Mouse (Mus musculus): ENCODE measurements at regions not wholly inside any gene's neighbourhood (a gene's known extent, or its start where the extent isn't known, plus 50 kb on each side); places are given as distances from the start of the nearest gene placed in this dataset.

GRCm38 (mm10) chr5:46756094-46756493 lies 898.7 kb upstream of the Lcorl start:
- no peaks in the 10 kb centered on the region for H3K36me3 ChIP-seq
- H3K4me3 ChIP-seq: no peak overlapping the region
- no peak for DNase-seq (ENCODE audit: low spot score)
- H3K27ac ChIP-seq (replicated peaks): no peak overlapping the region
- H3K27me3 ChIP-seq (ENCODE audit: low read depth, poor library complexity, severe bottlenecking): no peaks in the 10 kb centered on the region
- 73% methylated on average over 5 of the region's 5 CpGs for WGBS
- no peaks in the 10 kb centered on the region for H3K9me3 ChIP-seq (replicated peaks)
- H3K4me1 ChIP-seq: peaks cover 6% of the 10 kb centered on the region

DNA sequence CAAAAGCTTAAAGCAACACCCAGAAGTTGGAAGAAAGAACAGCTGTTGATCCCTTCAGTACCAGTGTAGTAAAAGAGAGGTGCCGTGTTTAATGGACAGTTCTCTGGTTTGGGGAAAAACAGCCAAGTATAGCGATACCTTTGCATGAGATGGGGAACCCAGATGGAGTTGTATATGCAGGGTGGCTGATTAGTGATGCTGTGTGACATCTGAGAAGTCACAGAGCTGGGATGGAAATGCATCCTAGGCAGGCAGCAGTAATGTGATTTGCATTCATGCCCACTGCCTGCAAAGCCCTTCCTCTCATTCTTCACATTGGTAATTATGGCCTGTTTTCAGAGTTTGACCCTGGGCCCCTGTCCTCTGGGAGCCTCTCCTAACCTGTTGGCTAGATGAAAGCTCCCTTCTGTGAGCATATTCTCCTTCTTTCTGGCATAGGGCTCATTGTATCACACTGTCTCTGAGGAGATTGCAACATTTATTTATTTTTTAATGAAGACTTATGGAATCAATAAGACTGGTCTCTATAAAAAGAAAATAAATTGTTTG lies 882.7 kb upstream of the Lcorl start:
- no peak for DNase-seq (ENCODE audit: low spot score)
- H3K9me3 ChIP-seq (replicated peaks): no peaks in the 10 kb centered on the region
- 80% methylated on average over 2 of the region's 2 CpGs for WGBS
- H3K27ac ChIP-seq (replicated peaks): no peak overlapping the region
- H3K36me3 ChIP-seq: no peaks in the 10 kb centered on the region
- no peak overlapping the region for H3K4me3 ChIP-seq
- H3K4me1 ChIP-seq: peaks cover 11% of the 10 kb centered on the region
- no peaks in the 10 kb centered on the region for H3K27me3 ChIP-seq (ENCODE audit: low read depth, poor library complexity, severe bottlenecking)

GRCm38 (mm10) chr5:46732510-46732909 lies 875.1 kb upstream of the Lcorl start:
- WGBS: 89% methylated on average over 3 of the region's 3 CpGs
- Histone ChIP-seq H3K27ac (replicated peaks) (no peak overlapping the region), H3K4me3 (no peak overlapping the region), H3K9me3 (replicated peaks) (no peaks in the 10 kb centered on the region), H3K36me3 (no peaks in the 10 kb centered on the region), H3K27me3 (ENCODE audit: low read depth, poor library complexity, severe bottlenecking) (no peaks in the 10 kb centered on the region), H3K4me1 (no peaks in the 10 kb centered on the region)
- DNase-seq (ENCODE audit: low spot score): no peak

GRCm38 (mm10) chr5:46732025-46732424 lies 874.6 kb upstream of the Lcorl start:
- Histone ChIP-seq H3K4me1 (no peaks in the 10 kb centered on the region), H3K27me3 (ENCODE audit: low read depth, poor library complexity, severe bottlenecking) (no peaks in the 10 kb centered on the region), H3K9me3 (replicated peaks) (no peaks in the 10 kb centered on the region), H3K36me3 (no peaks in the 10 kb centered on the region), H3K4me3 (no peak overlapping the region), H3K27ac (replicated peaks) (no peak overlapping the region)
- WGBS: 92% methylated on average over 5 of the region's 5 CpGs
- DNase-seq (ENCODE audit: low spot score): no peak

- Histone ChIP-seq H3K27ac (replicated peaks) (no peak overlapping the region), H3K36me3 (no peaks in the 10 kb centered on the region), H3K9me3 (replicated peaks) (no peaks in the 10 kb centered on the region), H3K4me1 (no peaks in the 10 kb centered on the region), H3K4me3 (no peak overlapping the region), H3K27me3 (ENCODE audit: low read depth, poor library complexity, severe bottlenecking) (no peaks in the 10 kb centered on the region)
- WGBS: 87% methylated on average over 3 of the region's 3 CpGs
- no peak for DNase-seq (ENCODE audit: low spot score)
Observed at GRCm38 (mm10) chr5:46731297-46731696, 873.9 kb upstream of the Lcorl start.

DNA sequence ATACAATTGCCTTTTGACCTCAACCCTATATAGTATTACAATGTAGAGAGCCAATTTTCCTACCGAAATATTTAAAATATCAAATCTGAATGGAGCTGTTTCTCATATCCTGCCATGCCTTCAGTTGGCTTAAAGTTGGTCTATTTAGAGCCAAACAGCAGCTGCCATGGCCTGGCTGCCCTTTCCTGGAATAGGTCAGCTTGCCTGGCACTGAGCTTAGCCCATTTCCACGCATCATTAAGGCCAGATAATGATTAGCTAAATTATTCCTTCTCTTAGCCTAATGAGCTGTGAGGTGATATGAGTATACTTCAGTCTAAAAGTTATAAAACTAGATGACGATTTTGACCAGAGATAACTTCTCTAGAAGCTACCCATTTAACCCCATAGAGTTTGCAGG lies 852.2 kb upstream of the Lcorl start:
- DNase-seq (ENCODE audit: low spot score): no peak
- no peak overlapping the region for H3K4me3 ChIP-seq
- 83% methylated on average over 3 of the region's 3 CpGs for WGBS
- no peaks in the 10 kb centered on the region for H3K36me3 ChIP-seq
- H3K9me3 ChIP-seq (replicated peaks): no peaks in the 10 kb centered on the region
- H3K27ac ChIP-seq (replicated peaks): no peak overlapping the region
- H3K4me1 ChIP-seq: no peaks in the 10 kb centered on the region
- no peaks in the 10 kb centered on the region for H3K27me3 ChIP-seq (ENCODE audit: low read depth, poor library complexity, severe bottlenecking)

GRCm38 (mm10) chr5:46707845-46708244 lies 850.4 kb upstream of the Lcorl start:
- Histone ChIP-seq H3K27ac (replicated peaks) (no peak overlapping the region), H3K27me3 (ENCODE audit: low read depth, poor library complexity, severe bottlenecking) (no peaks in the 10 kb centered on the region), H3K36me3 (no peaks in the 10 kb centered on the region), H3K4me3 (no peak overlapping the region), H3K4me1 (no peaks in the 10 kb centered on the region), H3K9me3 (replicated peaks) (no peaks in the 10 kb centered on the region)
- no peak for DNase-seq (ENCODE audit: low spot score)
- WGBS: 88% methylated on average over 1 of the region's 1 CpGs

DNA sequence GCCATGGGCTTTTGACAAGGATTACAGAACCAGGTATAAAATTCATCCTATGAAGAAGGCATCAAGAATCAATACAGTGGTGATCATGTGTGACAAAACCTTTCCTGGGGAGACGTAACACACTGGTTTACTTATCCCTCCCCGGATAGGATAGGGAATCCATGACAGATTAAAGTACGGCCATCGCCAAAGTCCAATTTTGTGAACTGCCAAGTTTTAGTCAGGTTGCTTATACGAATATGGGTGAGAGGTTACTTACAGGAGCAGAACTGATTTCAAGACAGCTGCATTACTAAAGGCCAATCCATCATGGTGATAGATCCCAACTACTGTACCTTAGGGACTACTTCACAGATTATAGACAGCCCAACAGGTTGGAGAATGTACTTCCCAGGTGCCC lies 849.6 kb upstream of the Lcorl start:
- DNase-seq (ENCODE audit: low spot score): no peak
- no peaks in the 10 kb centered on the region for H3K27me3 ChIP-seq (ENCODE audit: low read depth, poor library complexity, severe bottlenecking)
- H3K9me3 ChIP-seq (replicated peaks): no peaks in the 10 kb centered on the region
- 93% methylated on average over 5 of the region's 5 CpGs for WGBS
- no peaks in the 10 kb centered on the region for H3K4me1 ChIP-seq
- no peak overlapping the region for H3K27ac ChIP-seq (replicated peaks)
- no peak overlapping the region for H3K4me3 ChIP-seq
- H3K36me3 ChIP-seq: no peaks in the 10 kb centered on the region

DNA sequence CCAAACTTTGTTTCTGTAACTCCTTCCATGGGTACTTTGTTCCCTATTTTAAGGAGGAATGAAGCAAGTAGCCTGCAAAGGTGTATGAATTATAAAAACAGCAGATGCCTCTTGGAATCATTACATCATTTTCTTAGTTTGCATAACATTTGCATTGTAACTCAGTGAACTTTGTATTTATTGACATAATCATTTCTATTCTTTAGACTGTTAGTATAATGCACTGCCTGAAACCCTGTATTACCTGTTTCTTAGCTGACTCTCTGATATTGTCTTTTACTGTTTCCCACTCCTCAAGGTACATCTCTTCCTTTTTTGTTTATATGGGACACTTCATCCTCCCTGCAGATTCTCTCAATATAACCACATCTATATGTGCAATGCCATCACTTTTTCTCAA lies 820.6 kb upstream of the Lcorl start:
- DNase-seq (ENCODE audit: low spot score): no peak
- Histone ChIP-seq H3K4me1 (no peaks in the 10 kb centered on the region), H3K9me3 (replicated peaks) (no peaks in the 10 kb centered on the region), H3K36me3 (no peaks in the 10 kb centered on the region), H3K27me3 (ENCODE audit: low read depth, poor library complexity, severe bottlenecking) (no peaks in the 10 kb centered on the region), H3K4me3 (no peak overlapping the region), H3K27ac (replicated peaks) (no peak overlapping the region)

- H3K27ac ChIP-seq (replicated peaks): no peak overlapping the region
- H3K4me3 ChIP-seq: no peak overlapping the region
- no peaks in the 10 kb centered on the region for H3K36me3 ChIP-seq
- 92% methylated on average over 3 of the region's 3 CpGs for WGBS
- H3K9me3 ChIP-seq (replicated peaks): no peaks in the 10 kb centered on the region
- no peak for DNase-seq (ENCODE audit: low spot score)
- H3K27me3 ChIP-seq (ENCODE audit: low read depth, poor library complexity, severe bottlenecking): no peaks in the 10 kb centered on the region
- peaks cover 2% of the 10 kb centered on the region; the same call in 1 of the 2 replicates for H3K4me1 ChIP-seq
Observed at GRCm38 (mm10) chr5:46674810-46675502, 817.5 kb upstream of the Lcorl start.

- peaks cover 2% of the 10 kb centered on the region; the same call in 1 of the 2 replicates for H3K4me1 ChIP-seq
- no peak for DNase-seq (ENCODE audit: low spot score)
- no peaks in the 10 kb centered on the region for H3K9me3 ChIP-seq (replicated peaks)
- H3K4me3 ChIP-seq: no peak overlapping the region
- H3K36me3 ChIP-seq: no peaks in the 10 kb centered on the region
- no peak overlapping the region for H3K27ac ChIP-seq (replicated peaks)
- no peaks in the 10 kb centered on the region for H3K27me3 ChIP-seq (ENCODE audit: low read depth, poor library complexity, severe bottlenecking)
- WGBS: 82% methylated on average over 1 of the region's 1 CpGs
Observed at GRCm38 (mm10) chr5:46673413-46673812, 816.0 kb upstream of the Lcorl start.

DNA sequence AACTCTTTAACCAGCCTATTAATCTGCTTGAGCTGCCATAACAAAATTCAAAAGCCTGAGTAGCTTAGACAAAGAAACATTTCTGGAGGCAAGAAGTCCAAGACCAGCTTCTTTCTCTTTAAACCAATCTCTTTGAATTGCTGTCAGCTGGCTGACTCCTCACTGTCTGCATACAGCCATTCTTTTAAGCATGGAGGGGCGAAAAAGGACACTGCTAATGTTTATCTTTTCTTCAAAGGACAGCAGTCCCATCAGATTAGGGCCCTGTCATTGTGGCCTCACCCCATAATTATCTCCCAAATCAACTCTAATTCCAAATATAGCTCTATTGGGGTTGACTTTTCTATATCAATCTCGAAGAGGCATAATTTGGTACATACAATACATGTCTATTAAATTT lies 813.1 kb upstream of the Lcorl start:
- Histone ChIP-seq H3K27me3 (ENCODE audit: low read depth, poor library complexity, severe bottlenecking) (no peaks in the 10 kb centered on the region), H3K4me1 (peaks cover 2% of the 10 kb centered on the region; the same call in 1 of the 2 replicates), H3K36me3 (no peaks in the 10 kb centered on the region), H3K9me3 (replicated peaks) (no peaks in the 10 kb centered on the region), H3K27ac (replicated peaks) (no peak overlapping the region), H3K4me3 (no peak overlapping the region)
- no peak for DNase-seq (ENCODE audit: low spot score)
- 61% methylated on average over 2 of the region's 2 CpGs for WGBS

GRCm38 (mm10) chr5:46666250-46666649 lies 808.8 kb upstream of the Lcorl start:
- no peak overlapping the region for H3K27ac ChIP-seq (replicated peaks)
- no peaks in the 10 kb centered on the region for H3K27me3 ChIP-seq (ENCODE audit: low read depth, poor library complexity, severe bottlenecking)
- H3K9me3 ChIP-seq (replicated peaks): no peaks in the 10 kb centered on the region
- DNase-seq (ENCODE audit: low spot score): no peak
- H3K4me1 ChIP-seq: peaks cover 2% of the 10 kb centered on the region; the same call in 1 of the 2 replicates
- H3K4me3 ChIP-seq: no peak overlapping the region
- WGBS: 35% methylated on average over 3 of the region's 3 CpGs
- no peaks in the 10 kb centered on the region for H3K36me3 ChIP-seq
